Mouse (Mus musculus) embryonic facial prominence, embryonic 11.5 days (tissue): ENCODE measurements at regions not wholly inside any gene's neighbourhood (a gene's known extent, or its start where the extent isn't known, plus 50 kb on each side); places are given as distances from the start of the nearest gene placed in this dataset.
"Not testable (repeated sequence)": the region's sequence is repeated elsewhere in the genome, so short reads cannot be mapped to it uniquely, and the experiment has no call there.

Experiments used
- ATAC-seq: fragments of 200-750 bp; cut with Nextera tagmentation; replicated peaks from 2 replicates; pipeline ENCODE4 v1.8.0; 2017; ENCODE audit warnings: low read depth; ENCODE audit not compliant: insufficient number of reproducible peaks, low FRiP score, low TSS enrichment
- DNase-seq: peaks from one replicate; pipeline ENCODE4 v3.0.0-alpha.2; 2015; ENCODE audit warnings: low spot score
- H3K27ac ChIP-seq: fragments of 300-500 bp; sonication (generic); replicated peaks from 2 replicates; pipeline ENCODE4 v1.5.1; 2014; ENCODE audit warnings: mild to moderate bottlenecking, low read depth, low read length, control low read depth
- H3K27me3 ChIP-seq: fragments of 300-500 bp; sonication (generic); 2 replicates; pipeline ENCODE4 v1.6.1; 2014; ENCODE audit warnings: mild to moderate bottlenecking, low read length, moderate library complexity, mixed read lengths; ENCODE audit not compliant: control insufficient read depth, insufficient read depth
- H3K36me3 ChIP-seq: fragments of 300-500 bp; sonication (generic); replicated peaks from 2 replicates; pipeline ENCODE4 v1.6.1; 2014; ENCODE audit warnings: low read depth, mild to moderate bottlenecking, low read length, moderate library complexity, mixed read lengths; ENCODE audit not compliant: control insufficient read depth, insufficient read depth
- H3K4me1 ChIP-seq: fragments of 300-500 bp; sonication (generic); 2 replicates; pipeline ENCODE4 v1.6.1; 2014; ENCODE audit warnings: low read length, mixed read lengths; ENCODE audit not compliant: control insufficient read depth, insufficient read depth
- H3K4me2 ChIP-seq: fragments of 300-500 bp; sonication (generic); 2 replicates; pipeline ENCODE4 v1.6.1; 2014; ENCODE audit warnings: low read depth, mild to moderate bottlenecking, control low read depth, low read length, moderate library complexity
- H3K4me3 ChIP-seq: fragments of 300-500 bp; sonication (generic); 2 replicates; pipeline ENCODE4 v1.5.1; 2014; ENCODE audit warnings: low read depth, low read length, control low read depth
- H3K9ac ChIP-seq: fragments of 300-500 bp; sonication (generic); replicated peaks from 2 replicates; pipeline ENCODE4 v1.6.1; 2014; ENCODE audit warnings: mild to moderate bottlenecking, control low read depth, low read length
- H3K9me3 ChIP-seq: fragments of 300-500 bp; sonication (generic); replicated peaks from 2 replicates; pipeline ENCODE4 v1.6.1; 2016; ENCODE audit warnings: mild to moderate bottlenecking, low read length, inconsistent platforms, mixed read lengths; ENCODE audit not compliant: control insufficient read depth
- WGBS: fragments of 180-500 bp; shearing (Covaris S2); extraction: QIAGEN DNeasy Blood & Tissue Kit; methylation state at CpG from one replicate; pipeline ENCODE4 v1.1.7; 2014; 5-methylcytosine and 5-hydroxymethylcytosine counted together

DNA sequence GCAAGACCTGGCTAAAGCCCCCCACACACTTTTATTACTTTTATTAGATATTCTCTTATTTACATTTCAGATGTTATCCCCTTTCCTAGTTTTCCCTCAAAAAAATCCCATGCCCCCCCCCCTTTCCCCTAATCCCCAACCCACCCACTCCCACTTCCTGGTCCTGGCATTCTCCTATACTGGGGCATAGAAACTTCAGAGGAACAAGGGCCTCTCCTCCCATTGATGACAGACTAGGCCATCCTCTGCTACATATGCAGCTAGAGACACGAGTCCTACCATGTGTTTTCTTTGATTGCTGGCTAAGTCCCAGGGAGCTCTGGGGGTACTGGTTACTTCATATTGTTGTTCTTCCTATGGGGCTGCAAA lies 116.8 kb downstream of the Rfpl4b start:
- WGBS: 58% methylated on average over 1 of the region's 1 CpGs
- not testable (repeated sequence) for H3K36me3 ChIP-seq, H3K4me3 ChIP-seq, H3K9me3 ChIP-seq, DNase-seq, ATAC-seq, H3K4me2 ChIP-seq, H3K9ac ChIP-seq, H3K27me3 ChIP-seq, H3K27ac ChIP-seq, H3K4me1 ChIP-seq

DNA sequence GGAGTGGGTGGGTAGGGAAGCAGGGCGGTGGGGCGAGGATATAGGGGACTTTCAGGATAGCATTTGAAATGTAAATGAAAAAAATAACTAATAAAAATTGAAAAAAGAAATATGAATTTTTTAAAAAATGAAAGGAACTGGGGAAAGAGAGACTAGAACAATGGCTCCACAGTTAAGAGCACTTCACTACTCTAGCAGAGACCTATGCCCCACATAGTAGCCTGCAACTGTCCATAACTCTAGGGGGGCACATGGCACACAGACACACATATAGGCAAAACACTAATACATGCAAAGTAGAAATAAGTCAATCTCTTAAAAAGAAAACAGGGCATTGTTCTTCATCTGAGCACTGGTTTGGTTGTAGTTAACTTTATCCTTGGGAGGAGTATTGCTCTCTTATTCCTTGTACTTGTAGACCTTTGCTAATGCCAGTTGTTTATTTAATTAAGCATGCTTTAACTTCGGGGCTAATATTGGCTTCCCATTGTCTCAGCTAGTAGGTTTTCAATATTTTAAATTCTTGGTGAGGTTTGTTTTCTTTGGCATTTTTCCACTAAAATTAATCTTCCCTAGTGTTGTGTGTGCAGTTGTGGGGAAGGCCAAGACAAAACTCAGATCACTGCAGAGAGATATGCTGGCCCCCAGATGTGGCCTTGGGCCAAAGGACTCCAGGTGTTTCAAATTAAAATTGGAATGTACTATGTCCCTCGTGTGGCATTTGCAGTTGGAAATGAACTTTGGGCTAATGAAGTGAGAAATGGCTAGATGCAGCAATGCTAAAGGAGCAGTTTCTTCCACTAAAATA lies 117.4 kb downstream of the Rfpl4b start:
- 66% methylated on average over 4 of the region's 4 CpGs for WGBS
- H3K4me1 ChIP-seq: no peaks in the 10 kb centered on the region
- H3K4me3 ChIP-seq: no peak overlapping the region
- H3K4me2 ChIP-seq: no peak overlapping the region
- DNase-seq (peak; percentile 69), ATAC-seq (0 out of 2 replicates have a peak, but pooled peaks have one; percentile 65)
- H3K9ac ChIP-seq: no peak overlapping the region
- H3K36me3 ChIP-seq: no peaks in the 10 kb centered on the region
- no peaks in the 10 kb centered on the region for H3K27me3 ChIP-seq
- no peaks in the 10 kb centered on the region for H3K9me3 ChIP-seq
- H3K27ac ChIP-seq: 0 out of 2 replicates have a peak overlapping the region, but pooled peaks have one; percentile 28

DNA sequence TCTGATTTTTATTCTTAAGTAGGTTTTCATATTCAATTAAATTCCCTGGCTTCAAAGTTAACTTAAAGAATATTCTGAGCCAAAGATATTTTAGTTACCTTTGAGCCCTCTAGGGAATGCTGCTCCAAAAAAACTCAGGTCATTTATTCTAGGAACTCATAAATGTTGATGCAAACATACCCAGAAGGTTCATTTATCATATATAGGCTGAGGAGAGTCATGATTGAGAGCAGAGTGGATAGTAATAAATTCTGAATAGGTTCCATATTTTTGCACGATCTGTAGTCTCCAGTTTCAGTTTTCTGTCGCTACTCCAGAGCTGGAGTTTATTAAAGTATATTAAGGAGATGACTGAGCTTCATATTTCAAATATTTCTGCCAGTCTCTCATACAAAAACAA lies 144.1 kb downstream of the Rfpl4b start:
- H3K9me3 ChIP-seq: no peaks in the 10 kb centered on the region
- 47% methylated on average over 2 of the region's 2 CpGs for WGBS
- ATAC-seq (no peak), DNase-seq (peak; percentile 9)
- no peak overlapping the region for H3K27ac ChIP-seq
- no peaks in the 10 kb centered on the region for H3K36me3 ChIP-seq
- no peaks in the 10 kb centered on the region for H3K4me1 ChIP-seq
- H3K4me3 ChIP-seq: no peak overlapping the region
- H3K4me2 ChIP-seq: no peak overlapping the region
- no peak overlapping the region for H3K9ac ChIP-seq
- H3K27me3 ChIP-seq: no peaks in the 10 kb centered on the region

DNA sequence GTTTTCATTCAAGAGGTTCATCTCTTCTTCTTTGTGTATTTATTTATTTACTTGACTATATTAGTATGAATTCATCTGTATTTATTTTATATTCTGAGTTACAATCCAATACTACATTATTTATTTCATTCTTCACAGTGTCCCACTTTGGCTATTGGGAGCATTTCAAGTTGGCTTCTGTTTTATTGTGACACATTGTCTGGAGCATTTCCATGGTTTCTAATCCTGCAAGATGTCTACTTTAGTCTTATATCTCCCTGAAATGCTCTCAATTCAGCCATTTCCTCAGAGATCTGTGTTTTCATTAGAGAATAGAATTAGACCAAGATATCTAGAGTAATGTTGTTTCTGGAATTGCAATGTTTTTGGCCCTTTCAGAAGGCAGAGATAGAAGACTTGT lies 153.0 kb downstream of the Rfpl4b start:
- H3K9me3 ChIP-seq: no peaks in the 10 kb centered on the region
- H3K36me3 ChIP-seq: no peaks in the 10 kb centered on the region
- H3K27ac ChIP-seq: no peak overlapping the region
- no peak overlapping the region for H3K4me3 ChIP-seq
- H3K4me1 ChIP-seq: no peaks in the 10 kb centered on the region
- no peaks in the 10 kb centered on the region for H3K27me3 ChIP-seq
- H3K9ac ChIP-seq: no peak overlapping the region
- ATAC-seq (no peak), DNase-seq (no peak)
- no peak overlapping the region for H3K4me2 ChIP-seq

DNA sequence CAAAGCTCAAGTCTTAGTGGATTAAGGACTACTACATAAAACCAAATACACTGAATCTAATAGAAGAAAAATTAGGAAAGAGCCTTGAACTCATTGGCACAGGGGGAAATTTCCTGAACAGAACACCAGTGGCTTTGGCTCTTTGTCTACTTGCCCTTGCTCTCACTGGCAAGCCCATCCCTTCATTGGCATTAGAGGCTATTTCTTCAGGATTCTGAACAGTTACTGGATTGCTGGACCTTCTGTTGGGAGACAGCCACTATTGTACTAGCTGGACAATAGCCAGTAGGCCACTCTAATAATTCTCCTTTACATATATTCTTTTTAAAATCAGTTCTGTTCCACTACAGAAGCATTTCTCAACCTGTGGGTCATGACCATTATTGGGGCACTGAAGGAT lies 153.7 kb downstream of the Rfpl4b start:
- no peak overlapping the region for H3K27ac ChIP-seq
- no peak overlapping the region for H3K4me3 ChIP-seq
- H3K27me3 ChIP-seq: no peaks in the 10 kb centered on the region
- H3K9me3 ChIP-seq: no peaks in the 10 kb centered on the region
- H3K9ac ChIP-seq: no peak overlapping the region
- DNase-seq (no peak), ATAC-seq (no peak)
- H3K4me1 ChIP-seq: no peaks in the 10 kb centered on the region
- H3K4me2 ChIP-seq: no peak overlapping the region
- no peaks in the 10 kb centered on the region for H3K36me3 ChIP-seq

DNA sequence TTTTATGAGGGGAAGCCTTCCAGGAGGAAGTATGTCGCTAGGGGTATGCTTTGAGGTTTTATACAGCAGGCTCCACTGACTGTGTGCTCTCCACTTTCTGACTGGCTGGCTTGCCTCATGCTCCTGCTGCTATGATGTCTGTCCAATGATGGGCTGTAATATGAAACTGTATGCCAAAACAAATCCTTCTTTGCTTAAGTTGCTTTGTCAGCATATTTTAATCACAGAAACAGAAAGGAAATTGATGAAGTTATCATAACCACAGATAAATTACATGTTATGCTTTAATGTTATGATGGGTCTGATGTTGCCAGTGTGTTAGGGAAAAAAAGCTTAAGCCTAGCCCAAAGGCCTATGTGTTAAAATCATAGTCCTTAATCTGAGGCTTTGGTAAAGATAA lies 185.9 kb downstream of the Rfpl4b start:
- H3K27ac ChIP-seq: no peak overlapping the region
- H3K36me3 ChIP-seq: no peaks in the 10 kb centered on the region
- no peak overlapping the region for H3K9ac ChIP-seq
- no peaks in the 10 kb centered on the region for H3K27me3 ChIP-seq
- H3K4me1 ChIP-seq: no peaks in the 10 kb centered on the region
- no peak overlapping the region for H3K4me3 ChIP-seq
- no peak for ATAC-seq
- H3K4me2 ChIP-seq: no peak overlapping the region
- 63% methylated on average over 1 of the region's 1 CpGs for WGBS
- DNase-seq: no peak
- no peaks in the 10 kb centered on the region for H3K9me3 ChIP-seq

DNA sequence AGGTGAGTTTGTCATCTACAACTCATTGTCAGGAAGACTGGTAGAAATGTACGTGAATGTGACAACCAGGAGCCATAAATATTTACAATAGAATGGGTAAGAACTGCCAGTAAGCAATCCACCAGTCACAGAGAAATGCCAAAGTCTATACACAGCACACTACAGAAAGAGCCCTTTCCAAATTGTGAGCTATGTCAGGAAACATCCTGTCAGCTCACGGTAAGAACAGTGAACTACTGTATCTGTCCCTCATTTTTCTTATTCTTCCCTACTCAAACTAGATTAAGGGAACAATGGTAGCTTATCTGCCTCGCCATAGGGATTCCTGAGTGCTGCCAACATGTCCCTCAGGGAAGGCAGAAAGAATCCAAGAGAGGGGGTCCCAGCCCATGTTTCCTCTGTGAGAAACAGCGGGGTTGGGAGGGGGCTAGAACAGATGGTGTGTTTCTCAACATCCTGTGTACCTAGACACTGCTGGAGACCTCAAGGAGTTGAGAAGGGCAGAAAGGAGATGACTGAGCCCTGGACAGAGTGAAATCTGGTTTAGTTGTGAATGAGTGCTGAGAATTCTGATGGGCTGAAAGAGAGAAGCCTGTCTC lies 191.6 kb downstream of the Rfpl4b start:
- Histone ChIP-seq H3K9ac (no peak overlapping the region), H3K4me2 (no peak overlapping the region), H3K36me3 (no peaks in the 10 kb centered on the region), H3K27ac (no peak overlapping the region), H3K27me3 (no peaks in the 10 kb centered on the region), H3K4me1 (no peaks in the 10 kb centered on the region), H3K9me3 (no peaks in the 10 kb centered on the region), H3K4me3 (no peak overlapping the region)
- DNase-seq (no peak), ATAC-seq (no peak)
- WGBS: 61% methylated on average over 4 of the region's 4 CpGs

DNA sequence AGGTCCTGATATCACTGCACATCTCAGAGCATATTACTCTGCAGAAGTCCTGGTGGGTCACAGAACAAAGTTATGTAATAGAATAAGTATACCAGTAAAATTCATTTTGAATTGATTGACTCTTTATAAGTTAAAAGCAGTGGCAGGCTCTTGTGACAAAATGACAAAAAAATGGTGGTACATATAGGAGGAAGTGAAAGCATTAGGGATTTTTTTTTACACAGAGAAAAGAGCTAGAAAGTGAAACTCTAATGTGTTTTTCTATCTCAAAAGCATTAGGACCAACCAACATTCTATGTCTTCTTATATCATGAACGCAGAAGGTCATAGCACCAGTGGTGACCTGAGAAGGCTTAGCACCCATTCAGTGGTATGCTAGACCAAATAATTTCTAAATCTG lies 198.2 kb downstream of the Rfpl4b start:
- DNase-seq: no peak
- WGBS: 87% methylated on average over 1 of the region's 1 CpGs
- H3K4me1 ChIP-seq: no peaks in the 10 kb centered on the region

More for the DNA sequence above, 198.2 kb downstream of the Rfpl4b start:
- Histone ChIP-seq H3K27me3 (no peaks in the 10 kb centered on the region), H3K4me3 (no peak overlapping the region), H3K27ac (no peak overlapping the region), H3K9ac (no peak overlapping the region), H3K36me3 (no peaks in the 10 kb centered on the region), H3K4me2 (no peak overlapping the region), H3K9me3 (no peaks in the 10 kb centered on the region)
- ATAC-seq: no peak
